Mouse (Mus musculus) olfactory bulb, adult 2 months (tissue): ENCODE results near the gene Banf1.

Source experiments
- CTCF ChIP-seq: fragments of 200-500 bp; IDR thresholded peaks from 2 replicates; pipeline ENCODE4 v1.5.1; 2012; ENCODE audit warnings: low read depth, mild to moderate bottlenecking, low read length, moderate library complexity; ENCODE audit not compliant: insufficient read depth
- POLR2A ChIP-seq: fragments of 200-500 bp; IDR thresholded peaks from 2 replicates; pipeline ENCODE4 v1.6.1; 2012; ENCODE audit warnings: mild to moderate bottlenecking, low read depth, low read length, moderate library complexity; ENCODE audit not compliant: insufficient read depth

GRCm38 (mm10) chr19:5335441-5335840, 31.5 kb downstream of the Banf1 start, which contains the start of gene Catsper1:
- no peak for TF ChIP-seq POLR2A
- TF ChIP-seq CTCF: no peak
